Mouse (Mus musculus) lung, postnatal 0 days (tissue): ENCODE data around the gene Dcun1d1.

ENCODE experiments used
- CTCF ChIP-seq: IDR thresholded peaks from 2 replicates; pipeline ENCODE4 v1.5.1; 2016; ENCODE audit warnings: antibody characterized with exemption, mild to moderate bottlenecking
- EP300 ChIP-seq: IDR thresholded peaks from 2 replicates; pipeline ENCODE4 v1.6.1; 2016; ENCODE audit warnings: antibody characterized with exemption, mild to moderate bottlenecking, control low read depth

DNA sequence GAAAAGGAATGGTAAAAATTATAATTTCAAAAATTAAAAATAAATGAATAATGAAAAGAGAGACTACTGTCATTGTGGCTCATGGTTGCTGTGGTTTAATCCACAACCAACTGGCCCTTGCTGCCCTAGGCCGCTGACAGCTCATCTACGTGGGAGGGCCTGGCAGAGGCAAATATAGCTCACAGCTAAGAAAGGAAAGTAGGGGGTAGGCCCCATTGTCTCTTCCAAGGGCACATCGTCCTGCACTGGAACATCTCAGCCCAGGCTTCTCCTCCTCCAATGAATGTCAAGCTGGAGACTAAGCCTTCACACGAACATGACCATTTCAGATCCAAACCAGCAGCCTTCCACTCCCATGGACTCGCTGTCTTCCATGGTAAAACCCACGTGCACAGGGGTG lies 49.0 kb upstream of the Dcun1d1 start:
- no peak for TF ChIP-seq CTCF
- no peak for TF ChIP-seq EP300
